Mouse (Mus musculus) B cell, adult 2 months (primary cell): ENCODE data around the gene Cdh18.
"Not testable (repeated sequence)": the region's sequence is repeated elsewhere in the genome, so short reads cannot be mapped to it uniquely, and the experiment has no call there.

ENCODE experiments used
- DNase-seq, 2 experiments: peaks; one replicate each; pipeline ENCODE4 v3.0.0; 2022

Cdh18 gene

DNA sequence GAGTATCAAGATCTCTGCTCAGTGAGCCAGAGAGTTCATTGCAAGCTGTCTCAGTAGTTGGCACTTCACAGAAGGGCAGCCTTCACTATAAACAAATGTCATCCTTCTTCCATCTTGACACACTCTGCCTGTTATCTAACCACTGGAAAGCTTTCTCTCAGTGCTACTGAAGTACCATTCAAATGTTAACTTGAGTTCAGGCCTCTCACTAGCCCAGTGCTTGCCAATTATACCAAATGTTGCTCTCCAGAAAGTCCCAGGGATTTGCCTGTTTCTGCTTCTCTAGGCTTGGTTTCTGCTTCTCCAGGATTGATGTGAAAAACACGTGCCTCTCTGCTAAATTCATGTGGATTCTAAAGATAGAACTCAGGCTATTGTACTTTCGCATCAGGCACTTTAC lies 681.8 kb downstream of the Cdh18 start:
- DNase-seq, result no peak

DNA sequence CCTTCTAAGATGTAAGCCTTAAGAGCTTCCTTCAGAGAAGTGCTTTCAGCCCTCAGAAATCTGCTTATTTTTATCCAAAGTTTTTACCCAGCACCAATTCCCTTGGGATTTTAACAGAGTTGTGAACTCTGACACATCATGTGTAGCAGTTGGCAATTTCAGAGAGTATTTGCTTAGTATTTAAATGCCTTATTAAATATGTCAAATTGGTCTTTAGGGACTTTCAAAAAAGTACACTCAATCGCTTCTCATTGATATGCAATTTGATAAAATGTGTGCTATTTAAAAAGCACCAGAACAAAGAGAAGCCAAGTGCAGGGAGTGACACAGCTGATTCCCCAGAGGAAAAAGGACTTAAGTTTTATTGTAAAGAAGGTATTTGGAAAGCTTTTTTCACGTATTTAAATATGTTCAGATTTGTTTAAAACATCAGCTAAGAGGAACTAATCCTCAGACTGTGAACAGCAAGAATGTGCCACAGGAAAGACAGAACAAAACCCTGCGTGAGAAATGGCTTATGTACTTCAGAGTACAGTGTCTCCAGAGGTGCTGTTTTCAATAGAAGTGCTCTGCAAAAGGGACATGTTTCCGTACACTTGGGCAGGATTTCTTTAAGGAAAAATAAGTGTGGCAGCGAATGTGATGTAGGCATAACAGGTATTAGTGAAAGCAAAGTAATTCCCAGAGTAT lies 709.1 kb downstream of the Cdh18 start:
- DNase-seq, result no peak

DNA sequence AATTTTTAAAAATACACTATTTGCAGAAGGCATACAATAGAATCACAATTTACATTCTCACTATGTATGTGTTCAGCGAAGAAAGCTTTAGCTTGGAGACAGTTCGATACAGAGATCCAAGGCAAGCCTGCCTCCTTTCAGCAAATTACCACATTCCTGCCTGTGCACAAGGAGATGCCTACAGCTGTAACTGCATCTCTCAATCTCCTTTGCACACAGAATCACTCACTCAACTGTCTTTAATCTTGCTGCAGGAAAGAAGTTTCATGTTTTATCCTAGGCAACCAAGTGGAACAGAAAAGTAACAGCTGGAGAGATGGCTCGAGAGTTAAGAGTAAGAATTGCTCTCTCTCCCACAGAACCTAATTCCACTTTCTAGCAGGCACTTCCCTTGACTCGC lies 729.6 kb downstream of the Cdh18 start:
- DNase-seq, result no peak

DNA sequence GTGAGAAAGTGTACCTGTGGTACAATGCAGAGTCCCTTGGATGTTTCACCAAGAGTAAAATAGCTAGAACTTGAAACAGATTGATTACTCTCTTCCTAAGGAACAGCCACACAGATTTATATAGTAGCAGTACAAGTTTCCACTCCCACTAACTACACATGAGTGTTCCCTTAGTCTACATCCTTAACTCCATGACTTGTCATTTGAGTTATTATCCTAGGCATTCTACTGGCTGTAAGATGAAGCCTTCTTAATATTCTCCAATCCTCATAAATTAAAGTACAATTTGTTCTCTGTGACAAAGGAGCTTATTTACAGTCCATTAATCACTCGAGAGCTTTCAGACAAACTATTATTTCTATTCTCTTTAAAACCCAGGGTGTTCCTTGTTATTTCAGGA lies 756.2 kb downstream of the Cdh18 start:
- no peak for DNase-seq

DNA sequence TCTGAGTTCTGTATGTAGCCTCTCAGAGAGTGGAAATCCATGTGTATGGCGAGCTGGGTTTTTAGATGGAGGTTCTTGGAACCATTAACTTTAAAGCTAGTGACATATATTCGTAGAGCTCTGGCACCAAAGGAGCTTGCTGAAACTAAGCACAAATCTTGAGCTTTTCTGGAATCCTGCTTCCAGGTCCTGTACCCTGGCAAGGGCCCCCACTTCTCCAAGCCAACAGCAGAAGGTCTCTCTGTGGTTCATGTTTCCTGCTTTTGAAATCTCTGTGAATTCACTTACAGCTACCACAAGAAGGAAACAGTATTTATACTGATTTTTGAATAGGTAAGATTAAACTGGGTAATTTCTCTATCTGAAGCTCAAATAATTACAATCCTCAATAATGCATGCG lies 767.9 kb downstream of the Cdh18 start:
- no peak for DNase-seq

DNA sequence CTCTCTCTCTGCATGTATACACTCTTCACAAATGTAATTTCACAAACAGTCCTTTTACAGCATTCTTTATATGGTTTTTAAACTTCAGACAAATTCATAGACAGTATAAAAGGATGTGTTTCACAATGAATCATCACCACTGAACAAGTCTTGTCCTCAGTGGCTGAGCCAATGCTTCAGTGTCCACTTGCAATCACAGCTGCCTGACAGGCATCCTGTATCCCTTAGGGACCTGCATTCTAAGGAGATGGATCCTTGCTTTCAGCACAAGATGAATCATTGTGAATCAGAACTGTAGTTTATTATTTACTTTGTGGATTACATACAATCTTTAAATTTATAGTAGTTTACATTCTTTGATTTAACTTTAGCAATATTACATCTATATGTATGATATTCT lies 768.6 kb downstream of the Cdh18 start:
- DNase-seq, result no peak

DNA sequence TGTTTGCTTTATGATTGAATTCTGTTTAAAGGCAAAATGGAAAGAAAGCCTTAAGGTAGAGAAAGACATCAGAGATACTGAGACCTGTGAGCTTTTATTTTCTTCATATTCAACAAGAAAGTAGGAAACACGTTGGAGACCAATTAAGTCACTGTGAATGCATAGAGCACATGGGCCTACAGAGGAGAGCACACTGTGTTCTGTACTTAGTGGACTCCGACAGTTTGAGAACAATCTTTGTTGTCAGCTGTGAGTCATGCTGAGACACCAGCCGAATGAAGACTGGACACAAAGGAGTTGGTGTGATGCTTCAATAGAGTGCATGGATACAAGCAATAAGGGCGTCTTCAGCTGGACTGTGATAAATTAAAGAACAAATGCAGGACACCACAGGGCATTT lies 791.5 kb downstream of the Cdh18 start:
- not testable (repeated sequence) for DNase-seq

DNA sequence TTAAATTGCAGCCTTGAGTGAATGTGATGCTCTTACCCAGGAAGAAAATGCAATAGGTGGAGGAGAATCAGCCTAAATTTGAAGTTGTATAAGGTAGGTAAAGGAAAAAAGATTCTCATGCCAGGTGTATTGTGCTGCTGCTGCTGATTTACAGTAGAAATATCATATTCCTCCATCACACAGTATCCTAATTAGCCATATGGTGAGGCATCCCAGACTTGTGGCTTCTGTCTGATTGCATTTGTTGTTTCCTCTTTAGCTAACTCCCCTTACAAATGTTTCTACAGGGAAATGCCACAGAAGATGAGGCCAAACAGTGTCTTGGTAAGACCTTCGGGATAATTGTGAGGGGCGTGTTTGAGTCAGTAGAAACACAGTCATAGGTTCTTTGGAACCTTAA lies 802.3 kb downstream of the Cdh18 start:
- DNase-seq, result no peak

DNA sequence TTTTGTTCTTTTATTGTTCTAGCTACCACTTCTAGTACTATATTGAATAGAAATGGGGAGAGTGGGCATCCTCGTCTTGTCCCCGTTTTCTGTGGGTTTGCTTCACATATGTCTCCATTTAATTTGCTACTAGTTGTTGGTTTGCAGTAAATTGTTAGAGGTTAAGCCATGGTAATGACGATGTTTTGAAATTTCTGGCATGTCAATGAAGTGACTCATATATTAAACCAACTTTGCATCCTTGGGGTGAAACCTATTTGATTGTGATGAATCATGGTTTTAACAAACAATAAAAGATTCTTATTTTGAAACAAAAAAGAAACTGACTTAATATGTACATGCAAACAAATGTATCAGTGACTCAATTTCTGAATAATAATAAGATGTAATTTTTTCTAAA lies 817.5 kb downstream of the Cdh18 start:
- DNase-seq, result no peak

DNA sequence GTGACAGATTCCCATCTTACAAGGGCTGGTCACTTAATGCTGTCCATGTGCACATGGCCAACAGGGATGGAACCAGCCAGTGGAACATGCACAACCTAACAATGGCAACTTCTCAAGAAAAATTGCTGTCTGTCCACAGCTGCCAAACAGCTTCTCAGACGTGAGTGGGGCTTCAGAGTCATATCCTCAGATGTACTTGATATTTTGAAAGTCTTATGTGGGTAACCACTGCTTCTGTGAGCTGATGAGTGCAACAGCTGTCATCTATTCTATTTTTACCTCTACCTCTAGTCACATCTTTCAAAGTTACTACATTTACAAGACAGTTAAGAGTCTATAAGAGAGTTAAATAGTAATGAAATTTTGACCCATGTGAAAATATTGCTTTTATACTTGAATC lies 818.9 kb downstream of the Cdh18 start:
- DNase-seq, result no peak

DNA sequence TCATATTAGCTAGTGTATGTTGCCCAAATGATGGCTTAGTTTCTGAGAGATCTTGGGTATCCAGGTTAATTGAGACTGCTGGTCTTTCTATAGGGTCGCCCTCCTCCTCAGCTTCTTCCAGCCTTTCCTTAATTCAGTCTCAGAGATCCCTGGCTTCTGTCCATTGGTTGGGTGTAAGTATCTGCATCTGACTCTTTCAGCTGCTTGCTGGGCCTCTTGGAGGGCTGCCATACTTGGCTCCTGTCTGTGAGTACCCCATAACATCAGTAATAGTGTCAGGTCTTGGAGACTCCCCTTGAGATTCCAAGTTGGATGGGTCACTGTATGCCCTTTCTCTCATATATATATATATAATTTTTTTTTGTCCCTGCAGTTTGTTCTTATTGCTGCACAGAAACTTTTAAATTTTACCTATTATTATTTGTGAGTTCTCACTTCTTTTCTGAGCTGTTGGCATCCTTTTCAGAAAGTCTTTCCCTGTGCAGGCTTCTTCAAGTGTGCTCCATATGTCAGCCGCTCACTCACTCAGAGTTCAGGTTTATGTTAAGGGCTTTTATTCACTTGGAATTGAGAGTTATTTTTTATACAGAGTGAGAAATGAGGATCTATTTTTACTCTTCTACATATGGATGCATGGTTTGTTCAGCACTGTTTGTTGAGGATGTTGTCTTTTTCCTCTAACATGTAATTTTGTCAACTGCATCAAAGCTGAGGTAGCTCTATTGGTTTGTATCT lies 829.4 kb downstream of the Cdh18 start:
- no peak for DNase-seq

DNA sequence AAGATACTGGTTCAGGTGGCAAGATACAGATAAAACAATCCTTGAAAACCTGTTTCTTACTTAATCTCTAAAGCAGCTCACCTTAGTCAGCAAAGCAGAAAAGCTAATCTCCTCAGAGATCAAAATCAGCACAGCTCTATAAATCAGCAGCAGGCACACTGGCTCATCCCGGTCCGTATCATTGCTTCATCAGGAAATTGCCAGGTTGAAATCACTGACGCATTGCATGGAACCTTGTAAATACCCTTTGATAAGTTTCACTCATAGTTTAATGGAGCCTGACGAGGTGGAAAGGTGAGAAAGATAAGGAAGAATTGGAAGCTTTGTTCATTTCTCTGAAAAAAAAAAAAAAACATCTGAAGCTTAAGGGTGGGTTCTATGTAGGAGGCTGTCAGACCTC lies 837.0 kb downstream of the Cdh18 start:
- no peak for DNase-seq

DNA sequence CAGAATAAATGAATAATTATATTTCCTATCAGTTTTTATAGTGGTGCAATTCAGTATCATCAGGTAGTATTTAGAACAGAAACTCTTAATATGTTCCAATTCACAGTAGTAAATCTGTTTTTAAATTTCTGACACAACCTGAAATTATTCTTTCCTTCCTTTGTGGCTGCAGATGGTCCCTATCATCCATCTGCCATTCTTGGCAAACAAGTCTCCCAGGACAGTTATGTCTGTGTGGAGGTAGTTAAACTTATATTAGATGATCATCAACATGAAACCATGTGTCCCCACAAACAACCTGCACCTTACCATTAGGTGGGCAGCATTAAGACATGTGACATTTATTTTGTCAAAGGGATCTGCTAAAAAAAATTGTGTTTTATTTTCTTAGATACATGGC lies 847.8 kb downstream of the Cdh18 start:
- no peak for DNase-seq

DNA sequence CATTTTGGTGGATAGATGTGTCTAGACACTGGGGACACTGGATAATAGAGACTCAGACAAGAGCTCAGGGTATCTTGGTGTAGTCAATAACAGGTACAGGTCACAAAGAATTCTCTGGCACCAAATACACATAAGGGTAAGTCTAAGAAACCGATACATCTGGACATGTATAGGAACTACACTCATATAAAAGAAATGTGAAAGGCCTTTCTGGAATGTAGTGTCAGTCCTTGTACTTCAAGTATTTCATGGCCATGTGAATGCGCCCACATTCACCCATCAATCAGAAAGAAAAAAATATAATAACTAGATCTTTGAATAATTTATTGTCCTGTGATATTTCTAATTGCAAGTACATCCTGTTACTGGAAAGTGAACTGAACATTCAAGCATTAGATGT lies 855.0 kb downstream of the Cdh18 start:
- no peak for DNase-seq

DNA sequence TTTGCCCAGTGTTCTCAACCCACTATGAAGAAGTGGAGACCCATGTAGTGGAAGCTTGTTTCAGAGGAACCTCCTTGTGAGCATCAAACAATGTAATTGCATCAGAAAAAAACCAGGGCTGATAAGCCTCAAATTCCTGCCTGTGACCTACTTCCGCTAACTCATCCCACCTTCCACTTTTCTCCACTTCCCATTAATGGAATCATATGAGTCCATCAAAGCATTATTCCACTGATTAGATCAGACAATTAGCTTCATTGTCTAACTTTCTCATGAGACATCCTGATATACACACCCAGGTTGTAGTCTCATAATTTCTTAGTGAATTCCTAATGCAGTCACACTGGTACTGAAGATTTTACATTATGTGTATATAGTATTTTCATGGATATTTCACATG lies 859.4 kb downstream of the Cdh18 start:
- no peak for DNase-seq

DNA sequence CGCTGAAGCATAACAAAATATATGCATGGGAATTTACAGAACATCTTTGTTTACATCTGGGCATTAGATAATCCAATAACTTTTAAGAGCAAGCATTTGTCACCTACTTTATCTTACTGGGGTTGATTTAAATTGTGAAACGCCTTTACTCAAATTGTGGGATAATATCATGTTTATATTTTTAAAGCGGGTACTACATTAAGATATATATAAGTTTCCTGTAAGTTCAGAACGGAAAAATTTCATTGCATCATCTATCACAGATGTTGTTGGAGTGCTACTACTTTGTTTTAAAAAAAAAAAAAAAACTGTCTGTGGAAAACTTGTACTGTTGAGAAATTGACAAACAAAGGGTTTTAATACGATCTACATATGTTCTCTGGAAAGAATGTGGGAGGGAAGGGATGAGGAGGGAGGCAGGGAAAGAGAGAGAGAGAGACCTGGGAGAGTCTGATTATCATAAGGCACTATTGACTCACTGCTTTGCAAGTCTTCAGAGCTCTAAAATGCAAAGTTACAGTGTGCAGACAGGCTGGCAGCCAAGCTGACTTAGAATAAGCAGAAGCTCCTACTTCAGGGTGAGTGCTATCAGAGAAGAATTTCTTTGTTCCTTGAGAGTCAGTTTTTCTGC lies 867.7 kb downstream of the Cdh18 start:
- DNase-seq, result no peak

DNA sequence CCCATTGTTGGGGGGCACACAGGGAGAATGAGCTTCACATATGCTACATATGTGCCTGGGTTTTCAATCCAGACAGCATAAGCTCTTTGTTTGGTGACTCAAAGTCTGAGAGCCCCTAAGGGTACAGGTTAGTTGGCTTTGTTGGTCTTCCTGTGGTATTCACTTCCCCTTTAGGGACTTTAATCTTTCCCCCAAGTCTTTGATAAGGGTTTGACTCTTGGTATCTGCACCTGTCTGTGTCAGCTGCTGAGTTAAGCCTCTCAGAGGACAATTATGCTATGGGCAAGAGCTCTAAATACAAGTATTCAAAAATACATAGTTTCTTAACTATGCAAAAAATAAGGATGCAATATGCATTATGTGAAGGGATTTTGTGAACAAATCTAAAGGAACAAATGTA lies 869.3 kb downstream of the Cdh18 start:
- no peak for DNase-seq

DNA sequence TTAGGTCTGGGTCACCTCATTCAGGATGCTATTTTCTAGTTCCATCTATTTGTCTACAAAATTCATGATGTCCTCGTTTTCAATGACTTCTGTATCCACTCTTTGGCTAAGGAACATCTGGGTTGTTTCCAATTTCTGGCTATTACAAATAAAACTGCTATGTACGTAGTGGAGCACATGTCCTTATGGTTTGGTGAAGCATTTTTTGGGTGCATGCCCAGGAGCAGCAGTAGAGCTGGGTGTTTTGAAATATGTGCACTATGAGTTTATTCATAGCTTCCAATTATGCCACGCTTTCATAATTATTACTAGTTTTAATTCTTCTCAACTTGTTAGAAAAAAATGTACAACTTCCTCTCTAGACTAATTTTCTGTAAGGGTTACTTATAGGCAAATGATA lies 871.2 kb downstream of the Cdh18 start:
- no peak for DNase-seq

DNA sequence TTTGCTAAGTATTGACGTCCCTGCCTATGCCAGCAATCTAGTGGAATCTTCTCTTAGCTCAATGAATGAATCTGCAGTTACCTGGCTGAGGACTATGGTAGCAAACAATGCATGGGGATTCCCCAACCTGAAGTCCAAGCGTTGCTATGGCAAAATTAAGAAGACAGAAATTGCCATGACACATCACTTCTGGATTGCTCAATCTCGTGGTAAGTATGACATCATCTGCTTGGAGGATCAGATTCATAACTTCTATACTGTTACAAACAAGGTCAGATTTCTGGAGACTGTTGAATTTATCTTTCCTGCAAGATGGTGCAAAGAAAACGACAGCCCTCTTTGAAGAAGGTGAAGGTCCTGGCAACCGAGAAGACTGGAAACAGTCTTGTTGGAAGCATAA lies 881.2 kb downstream of the Cdh18 start:
- DNase-seq, result no peak

DNA sequence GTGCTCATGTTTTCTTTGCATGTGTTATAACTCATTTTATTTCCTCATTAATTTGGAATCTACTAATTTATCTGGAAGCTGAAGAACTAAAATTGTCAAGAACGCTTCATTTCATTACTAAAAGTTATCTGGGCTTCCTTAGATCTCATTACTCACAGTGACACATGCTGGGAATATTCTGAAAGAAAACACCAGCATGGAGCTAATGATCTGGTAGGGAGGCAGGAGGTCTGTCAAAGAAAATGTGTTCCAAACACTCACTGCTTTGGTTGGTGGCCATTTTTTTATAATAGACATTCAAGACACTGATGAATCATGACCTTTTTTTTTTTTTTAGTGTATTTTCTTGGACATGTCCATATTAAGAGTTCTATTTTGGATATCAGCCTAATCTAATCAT lies 899.7 kb downstream of the Cdh18 start:
- no peak for DNase-seq

DNA sequence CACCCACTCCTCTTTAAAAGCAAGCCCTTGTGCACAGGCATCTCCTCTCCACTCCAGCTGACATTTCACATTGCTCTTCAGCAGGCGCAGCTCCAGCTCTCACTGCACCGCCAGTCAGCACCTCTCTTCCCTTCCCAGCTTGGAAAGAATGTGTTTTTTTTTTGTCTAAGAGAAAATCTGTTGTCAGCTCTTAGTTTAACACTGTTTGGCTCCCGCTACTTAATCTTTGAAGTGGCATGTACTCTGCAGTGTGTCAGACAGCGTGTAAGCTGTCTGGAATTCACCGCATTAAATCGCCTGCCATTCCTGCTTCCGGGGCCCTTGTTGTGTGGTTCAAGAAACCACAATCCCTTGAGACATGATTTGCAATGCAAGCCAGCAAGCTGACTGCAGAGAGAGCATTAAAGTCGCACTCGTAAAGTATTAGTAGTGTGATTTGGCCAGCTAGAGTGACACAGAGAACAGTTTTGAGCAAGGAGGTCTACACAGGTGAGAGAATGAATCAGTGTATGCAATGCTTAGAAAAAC lies 903.3 kb downstream of the Cdh18 start:
- DNase-seq, result no peak

DNA sequence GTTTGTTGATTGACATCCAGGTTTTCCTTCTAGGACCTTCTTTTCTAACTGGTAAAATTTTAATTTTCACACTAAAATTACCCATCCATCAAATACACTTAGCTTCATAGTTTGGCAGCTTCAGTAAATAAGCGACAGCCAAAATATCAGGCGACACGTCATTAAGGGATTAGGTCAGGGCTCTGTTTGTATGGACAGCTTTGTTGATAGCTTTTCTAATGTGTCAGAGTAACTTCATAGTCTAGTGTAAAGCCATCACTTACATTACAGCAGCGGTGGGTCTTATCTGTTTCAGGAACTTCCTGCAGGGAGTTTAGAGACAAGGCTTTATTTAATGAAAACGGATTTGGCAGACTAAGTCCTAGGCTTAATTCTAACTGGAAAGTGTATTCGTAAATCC lies 904.5 kb downstream of the Cdh18 start:
- no peak for DNase-seq

DNA sequence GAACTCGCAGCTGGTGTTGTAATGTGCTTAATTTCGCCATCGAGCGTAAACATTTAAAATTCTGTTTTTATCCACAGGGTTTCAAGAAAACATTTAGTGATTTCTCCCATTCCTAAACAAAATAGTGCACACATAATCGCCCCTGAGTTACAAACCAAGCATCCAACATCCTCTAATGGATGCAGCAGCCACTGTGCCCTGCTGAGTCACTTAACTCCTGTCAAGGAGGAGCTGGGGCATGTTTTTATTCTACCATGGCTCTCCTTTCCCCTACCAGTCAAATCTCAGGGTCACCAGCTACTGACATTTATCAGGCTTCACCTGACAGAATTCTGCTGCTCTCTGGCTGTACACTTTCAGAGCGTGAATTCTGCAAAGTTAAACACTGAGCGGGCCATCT lies 906.5 kb downstream of the Cdh18 start:
- DNase-seq, result no peak

DNA sequence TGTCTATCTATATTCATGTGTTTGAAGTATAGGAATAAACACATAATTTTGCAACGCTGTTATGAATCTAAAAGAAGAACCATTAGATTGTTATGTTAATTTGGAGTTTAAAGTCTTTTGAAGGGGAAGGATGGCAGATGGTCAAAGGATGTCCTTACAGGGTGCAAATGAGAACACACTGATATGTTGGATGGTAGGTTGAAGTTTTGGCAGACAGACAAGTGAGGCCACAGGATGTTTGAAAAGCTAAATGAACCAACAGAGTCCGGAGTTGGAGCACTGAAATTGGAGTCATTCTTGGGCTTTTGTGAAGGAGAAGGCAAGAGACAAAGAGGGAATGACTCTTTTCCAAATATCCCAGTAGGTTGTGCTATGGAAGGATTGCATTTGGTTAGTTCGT lies 908.6 kb downstream of the Cdh18 start:
- DNase-seq, result no peak
